Mouse (Mus musculus): ENCODE results near the gene Alpk3.

Gene Alpk3

GRCm38 (mm10) chr7:81075299-81075698 is 17.9 kb downstream of the Alpk3 start:
- DNase-seq: no peak

GRCm38 (mm10) chr7:81075732-81076131 is 18.3 kb downstream of the Alpk3 start:
- no peak for DNase-seq

- DNase-seq: no peak
Measured at GRCm38 (mm10) chr7:81077009-81077408, 19.6 kb downstream of the Alpk3 start.

GRCm38 (mm10) chr7:81078740-81079139 is 21.3 kb downstream of the Alpk3 start:
- DNase-seq: no peak

GRCm38 (mm10) chr7:81093420-81093965 is 36.1 kb downstream of the Alpk3 start:
- peak; percentile 36 to 45 for DNase-seq

GRCm38 (mm10) chr7:81094104-81094757 is 36.8 kb downstream of the Alpk3 start:
- DNase-seq: no peak

GRCm38 (mm10) chr7:81100341-81100740 is 42.9 kb downstream of the Alpk3 start:
- no peak for DNase-seq

GRCm38 (mm10) chr7:81102854-81103253 is 45.5 kb downstream of the Alpk3 start:
- DNase-seq: no peak

GRCm38 (mm10) chr7:81105525-81105924 is 48.1 kb downstream of the Alpk3 start:
- DNase-seq: no peak

- DNase-seq: no peak
Measured at GRCm38 (mm10) chr7:81108226-81108625, 50.8 kb downstream of the Alpk3 start.

GRCm38 (mm10) chr7:81109717-81110651 is 52.6 kb downstream of the Alpk3 start:
- peak; percentile 68 to 82 for DNase-seq

- DNase-seq: no peak
Measured at GRCm38 (mm10) chr7:81110791-81111190, 53.4 kb downstream of the Alpk3 start.

- peak in 1 of 2 experiments; percentile 37 for DNase-seq
Measured at GRCm38 (mm10) chr7:81111729-81112128, 54.3 kb downstream of the Alpk3 start.

GRCm38 (mm10) chr7:81112686-81113360 is 55.4 kb downstream of the Alpk3 start:
- no peak for DNase-seq

GRCm38 (mm10) chr7:81114555-81114954 is 57.2 kb downstream of the Alpk3 start, which contains the start of gene Slc28a1:
Gene Slc28a1 (plus strand): TSS chr7:81114799.
- no peak for DNase-seq

- no peak for DNase-seq
Measured at GRCm38 (mm10) chr7:81121099-81121498, 63.7 kb downstream of the Alpk3 start.

- DNase-seq: no peak
Measured at GRCm38 (mm10) chr7:81122808-81123207, 65.4 kb downstream of the Alpk3 start.

- DNase-seq: no peak
Measured at GRCm38 (mm10) chr7:81123553-81123952, 66.2 kb downstream of the Alpk3 start.

- no peak for DNase-seq
Measured at GRCm38 (mm10) chr7:81124773-81125172, 67.4 kb downstream of the Alpk3 start.

- DNase-seq: peak; percentile 52 to 55
Measured at GRCm38 (mm10) chr7:81125215-81126175, 68.1 kb downstream of the Alpk3 start.

- DNase-seq: no peak
Measured at GRCm38 (mm10) chr7:81131864-81132263, 74.5 kb downstream of the Alpk3 start.

- no peak for DNase-seq
Measured at GRCm38 (mm10) chr7:81132851-81133279, 75.5 kb downstream of the Alpk3 start.

Data from cerebellum, postnatal 14 days (tissue).